Comparison of ENCODE assay signal across 9 mouse cellular contexts in the genomic region with DNA sequence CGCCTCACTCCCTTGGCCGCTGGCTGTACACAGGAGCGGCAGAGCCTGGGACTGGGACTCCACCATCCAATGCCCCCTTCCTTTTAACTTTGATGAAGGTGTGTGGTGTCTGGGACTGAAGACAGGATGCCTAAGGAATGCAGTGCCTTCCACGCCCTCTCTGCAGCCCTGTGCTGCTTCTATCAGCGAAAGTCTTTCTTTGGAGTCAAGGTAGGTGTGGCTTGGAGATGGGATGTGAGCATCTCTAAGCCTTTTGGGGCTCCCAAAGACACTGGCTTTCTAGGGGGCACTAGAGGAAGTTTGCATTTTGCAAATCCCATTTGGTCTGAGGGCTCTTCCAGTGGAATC.
DNase-seq lines count a peak whose midpoint lies in the region; ATAC-seq and TF ChIP-seq lines count a peak whose summit lies in the region.
"Had no signal": no experiment of that assay in that cellular context is flagged by ENCODE, and none has a peak within 500 bp of the region (broad histone marks: within the 10 kb centered on the region; RNA-seq: fewer than 3 reads in every experiment).

No protein-coding gene starts in this region.

- H3K27ac ChIP-seq in heart, embryonic 16.5 days (ENCODE audit: low read length): no peak overlapping the region
- no peak overlapping the region for H3K27ac ChIP-seq in forebrain, postnatal 0 days (ENCODE audit: low read depth, low read length)
- H3K27ac ChIP-seq in midbrain, embryonic 14.5 days (replicated peaks; ENCODE audit: low read depth, low read length): 0 out of 2 replicates have a peak overlapping the region, but pooled peaks have one; percentile 32

- H3K9ac ChIP-seq in heart, embryonic 16.5 days (ENCODE audit: low read length): no peak overlapping the region
- H3K9ac ChIP-seq in forebrain, postnatal 0 days: peak overlapping the region; percentile 2; the same call in 1 of the 2 replicates
- no peak overlapping the region; the same call in 1 of the 2 replicates for H3K9ac ChIP-seq in midbrain, embryonic 14.5 days (replicated peaks; ENCODE audit: low read length)

- H3K9me3 ChIP-seq in heart, embryonic 16.5 days (replicated peaks; ENCODE audit: control insufficient read depth, low read length): no peaks in the 10 kb centered on the region
- H3K9me3 ChIP-seq in forebrain, postnatal 0 days (ENCODE audit: low read length): no peaks in the 10 kb centered on the region
- no peaks in the 10 kb centered on the region for H3K9me3 ChIP-seq in midbrain, embryonic 14.5 days (ENCODE audit: control insufficient read depth, low read length)

- H3K4me1 ChIP-seq in heart, embryonic 16.5 days (ENCODE audit: control insufficient read depth, insufficient read depth, low read length): no peaks in the 10 kb centered on the region
- peaks cover 38% of the 10 kb centered on the region for H3K4me1 ChIP-seq in forebrain, postnatal 0 days (ENCODE audit: insufficient read depth)
- H3K4me1 ChIP-seq in midbrain, embryonic 14.5 days (ENCODE audit: control insufficient read depth, insufficient read depth, low read length): peaks cover 35% of the 10 kb centered on the region

- TF ChIP-seq CTCF in forebrain, postnatal 0 days (IDR thresholded peaks at IDR 0.05; ENCODE audit: low read depth): no peak

- peak overlapping the region; percentile 21 for H3K4me3 ChIP-seq in heart, embryonic 16.5 days (ENCODE audit: low read length)
- no peak overlapping the region for H3K4me3 ChIP-seq in forebrain, postnatal 0 days (ENCODE audit: low read depth, low read length)
- no peak overlapping the region for H3K4me3 ChIP-seq in midbrain, embryonic 14.5 days (replicated peaks; ENCODE audit: low read depth, low read length)

- H3K4me2 ChIP-seq in heart, embryonic 16.5 days (ENCODE audit: low read depth, low read length): peak overlapping the region; percentile 40; the same call in 1 of the 2 replicates
- H3K4me2 ChIP-seq in forebrain, postnatal 0 days (ENCODE audit: low read depth): no peak overlapping the region
- peak overlapping the region; percentile 13 for H3K4me2 ChIP-seq in midbrain, embryonic 14.5 days (ENCODE audit: low read length)

- WGBS in heart, embryonic 16.5 days: 31% methylated on average over 5 of the region's 5 CpGs
- 32% methylated on average over 5 of the region's 5 CpGs for WGBS in forebrain, postnatal 0 days
- WGBS in midbrain, embryonic 14.5 days: 25% methylated on average over 5 of the region's 5 CpGs

- ATAC-seq in heart, embryonic 16.5 days (replicated peaks; ENCODE audit: extremely low read depth, insufficient read depth, low FRiP score): no peak
- no peak for ATAC-seq in forebrain, postnatal 0 days
- no peak for ATAC-seq in midbrain, embryonic 14.5 days (ENCODE audit: low FRiP score, low TSS enrichment)
- ATAC-seq in inflammation-experienced regulatory T-cells, adult 6 months: no peak

- peaks cover 16% of the 10 kb centered on the region for H3K27me3 ChIP-seq in heart, embryonic 16.5 days (ENCODE audit: control insufficient read depth, insufficient read depth, low read length)
- no peaks in the 10 kb centered on the region for H3K27me3 ChIP-seq in forebrain, postnatal 0 days (ENCODE audit: insufficient read depth, low read length)
- H3K27me3 ChIP-seq in midbrain, embryonic 14.5 days (ENCODE audit: control insufficient read depth, insufficient read depth, low read length): no peaks in the 10 kb centered on the region

- DNase-seq in heart, adult 18-20 months: no peak
- DNase-seq in R1 (ENCODE audit: low read depth, low spot score): peak; percentile 73
- no peak for DNase-seq in forebrain, postnatal 0 days
- no peak for DNase-seq in midbrain, embryonic 14.5 days
- DNase-seq in left cerebral cortex, adult 9 months (ENCODE audit: low spot score in 2 of 2): no peak
- no peak for DNase-seq in thymus, postnatal 10 days (ENCODE audit: low spot score in 2 of 2)
- DNase-seq: kidney, postnatal 36 days had no signal

- no peaks in the 10 kb centered on the region for H3K36me3 ChIP-seq in heart, embryonic 16.5 days (ENCODE audit: control insufficient read depth, insufficient read depth)
- H3K36me3 ChIP-seq in forebrain, postnatal 0 days (ENCODE audit: insufficient read depth): no peaks in the 10 kb centered on the region
- no peaks in the 10 kb centered on the region for H3K36me3 ChIP-seq in midbrain, embryonic 14.5 days (ENCODE audit: control insufficient read depth, insufficient read depth, low read length)
